Mouse (Mus musculus): ENCODE measurements at regions not wholly inside any gene's neighbourhood (a gene's known extent, or its start where the extent isn't known, plus 50 kb on each side); places are given as distances from the start of the nearest gene placed in this dataset.

DNA sequence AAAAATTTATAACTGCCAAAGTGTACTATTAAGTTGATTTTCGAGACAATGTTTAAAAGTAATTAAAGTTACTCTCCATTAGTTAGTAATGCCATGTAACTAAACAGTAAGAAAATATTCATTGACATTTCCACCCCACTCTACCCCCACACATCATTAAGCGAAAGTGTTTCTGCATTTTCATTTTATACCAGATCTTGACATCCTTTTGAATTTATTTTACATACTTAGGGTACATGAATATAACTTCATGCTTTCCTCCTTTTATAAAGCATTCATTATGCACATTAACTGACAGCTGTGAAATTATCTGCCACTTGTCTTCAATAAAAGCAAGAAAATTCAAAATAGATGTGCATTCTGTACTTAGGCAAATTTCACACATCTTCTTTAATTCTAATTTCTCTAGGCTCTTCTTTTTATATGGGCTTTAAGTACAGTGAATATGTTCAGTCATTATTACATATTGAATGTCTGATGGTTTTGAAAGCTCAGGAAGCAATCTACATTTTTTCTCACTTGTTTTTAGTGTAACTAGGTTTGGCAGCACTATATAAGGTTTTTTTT lies 526.5 kb downstream of the Epha5 start:
- Histone ChIP-seq H3K4me2 (replicated peaks) (no peak overlapping the region), H3K9ac (no peak overlapping the region), H3K4me1 (no peaks in the 10 kb centered on the region), H3K9me3 (replicated peaks) (no peaks in the 10 kb centered on the region), H3K27ac (no peak overlapping the region), H3K36me3 (no peaks in the 10 kb centered on the region), H3K4me3 (no peak overlapping the region), H3K27me3 (no peaks in the 10 kb centered on the region)
- 73% methylated on average over 2 of the region's 2 CpGs for WGBS
- ATAC-seq (ENCODE audit: low FRiP score): no peak

GRCm38 (mm10) chr5:83872052-83872451 lies 517.1 kb upstream of the Tecrl start:
- Histone ChIP-seq H3K4me2 (replicated peaks) (no peak overlapping the region), H3K27ac (no peak overlapping the region), H3K9me3 (replicated peaks) (no peaks in the 10 kb centered on the region), H3K27me3 (no peaks in the 10 kb centered on the region), H3K4me3 (no peak overlapping the region), H3K4me1 (no peaks in the 10 kb centered on the region), H3K36me3 (no peaks in the 10 kb centered on the region), H3K9ac (no peak overlapping the region)
- WGBS: 55% methylated on average over 1 of the region's 1 CpGs
- ATAC-seq (ENCODE audit: low FRiP score): no peak

DNA sequence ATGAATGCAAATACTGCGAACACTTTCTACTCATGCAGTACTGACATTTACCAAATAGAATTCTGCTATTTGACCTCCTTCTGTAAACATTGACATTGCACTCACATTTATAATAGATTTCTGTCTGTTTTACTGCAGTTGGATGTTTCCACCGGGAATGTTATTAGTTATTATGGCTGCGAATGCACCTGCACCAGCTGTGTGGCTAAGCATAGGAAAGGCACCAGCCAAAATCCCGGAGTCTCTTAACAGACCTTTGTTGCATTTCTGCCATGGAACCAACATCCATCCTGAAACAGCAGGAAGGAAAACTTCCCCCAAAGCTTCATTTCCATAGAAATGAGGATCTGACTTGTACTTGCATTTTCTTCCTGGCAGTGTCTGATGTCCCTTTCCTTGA lies 513.4 kb upstream of the Tecrl start:
- no peaks in the 10 kb centered on the region for H3K27me3 ChIP-seq
- 78% methylated on average over 4 of the region's 4 CpGs for WGBS
- H3K4me3 ChIP-seq: no peak overlapping the region
- H3K4me1 ChIP-seq: no peaks in the 10 kb centered on the region
- H3K9ac ChIP-seq: no peak overlapping the region
- no peak for ATAC-seq (ENCODE audit: low FRiP score)
- no peaks in the 10 kb centered on the region for H3K36me3 ChIP-seq
- no peaks in the 10 kb centered on the region for H3K9me3 ChIP-seq (replicated peaks)
- no peak overlapping the region for H3K27ac ChIP-seq
- H3K4me2 ChIP-seq (replicated peaks): no peak overlapping the region

DNA sequence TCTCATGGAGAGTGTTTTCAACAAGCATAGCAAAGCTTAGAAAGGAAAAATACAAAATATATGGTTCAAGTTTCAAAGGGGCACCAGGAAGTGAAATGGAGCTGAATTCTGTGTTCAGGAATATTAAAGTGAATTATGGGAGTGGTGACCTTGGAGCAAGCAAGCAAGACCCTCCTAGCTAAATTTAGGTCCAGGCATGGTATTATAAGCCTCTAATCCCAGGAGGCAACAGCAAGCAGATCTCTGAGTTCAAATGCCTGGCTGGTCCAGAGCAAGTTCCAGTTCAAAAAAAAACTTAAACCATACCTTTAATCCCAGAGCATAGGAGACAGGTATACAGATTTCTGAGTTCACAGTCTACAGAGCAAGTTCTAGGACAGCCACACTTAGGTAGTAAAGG lies 506.7 kb upstream of the Tecrl start:
- Histone ChIP-seq H3K27ac (no peak overlapping the region), H3K4me1 (no peaks in the 10 kb centered on the region), H3K27me3 (no peaks in the 10 kb centered on the region), H3K4me3 (no peak overlapping the region), H3K36me3 (no peaks in the 10 kb centered on the region), H3K9ac (no peak overlapping the region), H3K9me3 (replicated peaks) (no peaks in the 10 kb centered on the region), H3K4me2 (replicated peaks) (no peak overlapping the region)
- no peak for ATAC-seq (ENCODE audit: low FRiP score)

DNA sequence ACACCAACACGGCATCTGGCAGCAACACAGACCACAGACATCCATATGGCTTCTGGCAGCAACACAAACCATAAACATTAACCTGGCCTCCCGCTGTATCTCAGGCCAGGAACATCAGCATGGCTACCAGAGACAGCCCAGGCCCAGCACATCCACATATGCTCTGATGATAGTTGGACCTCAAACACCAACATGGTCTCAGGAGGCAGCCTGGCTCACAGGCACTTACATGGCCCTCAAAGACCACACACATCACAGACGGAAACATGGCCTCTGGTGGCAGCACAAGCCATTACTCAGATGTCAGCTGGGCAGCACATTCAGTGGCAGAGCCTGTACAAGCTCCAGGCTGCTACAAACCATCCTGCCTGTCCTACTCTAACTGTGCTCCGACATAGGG lies 497.0 kb upstream of the Tecrl start:
- Histone ChIP-seq H3K36me3 (no peaks in the 10 kb centered on the region), H3K4me2 (replicated peaks) (no peak overlapping the region), H3K9me3 (replicated peaks) (no peaks in the 10 kb centered on the region), H3K27ac (no peak overlapping the region), H3K9ac (no peak overlapping the region), H3K4me1 (no peaks in the 10 kb centered on the region), H3K27me3 (no peaks in the 10 kb centered on the region), H3K4me3 (no peak overlapping the region)
- WGBS: 84% methylated on average over 4 of the region's 4 CpGs
- no peak for ATAC-seq (ENCODE audit: low FRiP score)

DNA sequence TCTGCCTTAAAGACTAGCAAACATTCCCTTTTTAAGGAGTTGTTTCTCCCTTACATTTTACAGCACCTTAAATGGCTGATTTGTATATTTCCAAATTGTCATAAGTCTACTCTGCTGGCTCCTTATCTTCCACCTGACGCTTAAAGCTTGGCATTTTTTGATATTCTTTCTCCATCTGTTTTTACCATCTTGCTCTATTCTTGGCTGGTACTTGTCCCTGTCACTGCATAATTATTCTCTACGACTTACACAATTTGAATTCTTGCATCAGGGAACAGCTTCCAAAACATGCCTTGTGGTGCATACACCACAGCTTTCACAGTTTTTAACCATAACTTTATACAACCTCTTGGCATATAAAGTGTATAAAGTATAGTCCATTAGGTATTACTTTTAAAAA lies 471.6 kb upstream of the Tecrl start:
- H3K4me2 ChIP-seq (replicated peaks): no peak overlapping the region
- no peaks in the 10 kb centered on the region for H3K27me3 ChIP-seq
- no peaks in the 10 kb centered on the region for H3K9me3 ChIP-seq (replicated peaks)
- no peak for ATAC-seq (ENCODE audit: low FRiP score)
- 89% methylated on average over 2 of the region's 2 CpGs for WGBS
- no peak overlapping the region for H3K27ac ChIP-seq
- no peaks in the 10 kb centered on the region for H3K4me1 ChIP-seq
- H3K4me3 ChIP-seq: no peak overlapping the region
- no peaks in the 10 kb centered on the region for H3K36me3 ChIP-seq
- no peak overlapping the region for H3K9ac ChIP-seq

DNA sequence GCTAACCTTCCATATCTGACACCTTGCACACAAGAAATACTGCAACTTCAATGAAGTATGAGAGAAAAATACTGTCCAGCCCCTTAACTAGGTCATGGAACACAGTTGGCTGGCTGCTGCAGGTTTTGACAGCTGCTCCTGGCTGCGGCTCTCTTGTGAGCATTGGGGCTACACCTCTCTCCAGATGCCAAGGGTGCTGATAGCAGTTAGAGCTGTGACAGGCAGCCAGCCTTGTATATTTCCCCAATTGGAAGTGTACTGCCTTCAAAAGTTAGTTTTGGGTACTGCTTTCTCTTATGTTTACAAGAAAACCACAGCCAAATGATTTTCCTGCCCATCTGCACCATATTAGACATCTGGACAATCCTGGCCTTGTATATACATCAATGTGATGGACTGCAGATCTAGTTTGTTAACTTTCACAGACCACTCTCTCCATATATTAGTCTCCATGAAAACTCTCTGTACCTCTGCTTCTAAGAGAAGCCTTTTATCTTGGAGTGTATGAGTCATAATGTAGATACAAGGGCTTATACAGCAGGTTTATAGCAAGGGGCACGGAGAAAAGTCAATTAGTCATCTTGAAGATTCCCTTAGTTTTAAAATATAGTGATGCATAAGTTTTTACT lies 470.0 kb upstream of the Tecrl start:
- Histone ChIP-seq H3K9ac (no peak overlapping the region), H3K4me3 (no peak overlapping the region), H3K27me3 (no peaks in the 10 kb centered on the region), H3K9me3 (replicated peaks) (no peaks in the 10 kb centered on the region), H3K4me1 (no peaks in the 10 kb centered on the region), H3K4me2 (replicated peaks) (no peak overlapping the region), H3K27ac (no peak overlapping the region), H3K36me3 (no peaks in the 10 kb centered on the region)
- 83% methylated on average over 2 of the region's 2 CpGs for WGBS
- no peak for ATAC-seq (ENCODE audit: low FRiP score)

GRCm38 (mm10) chr5:83811309-83811708 lies 456.3 kb upstream of the Tecrl start:
- H3K36me3 ChIP-seq: no peaks in the 10 kb centered on the region
- H3K27me3 ChIP-seq: no peaks in the 10 kb centered on the region
- H3K4me2 ChIP-seq (replicated peaks): no peak overlapping the region
- no peak overlapping the region for H3K27ac ChIP-seq
- H3K9ac ChIP-seq: no peak overlapping the region
- H3K4me3 ChIP-seq: no peak overlapping the region
- no peak for ATAC-seq (ENCODE audit: low FRiP score)
- no peaks in the 10 kb centered on the region for H3K9me3 ChIP-seq (replicated peaks)
- no peaks in the 10 kb centered on the region for H3K4me1 ChIP-seq
- 91% methylated on average over 2 of the region's 2 CpGs for WGBS

GRCm38 (mm10) chr5:83800028-83800427 lies 445.0 kb upstream of the Tecrl start:
- H3K9ac ChIP-seq: no peak overlapping the region
- H3K4me3 ChIP-seq: no peak overlapping the region
- H3K27ac ChIP-seq: no peak overlapping the region
- no peaks in the 10 kb centered on the region for H3K36me3 ChIP-seq
- no peaks in the 10 kb centered on the region for H3K9me3 ChIP-seq (replicated peaks)
- no peak overlapping the region for H3K4me2 ChIP-seq (replicated peaks)
- WGBS: 78% methylated on average over 3 of the region's 3 CpGs
- no peaks in the 10 kb centered on the region for H3K4me1 ChIP-seq
- no peaks in the 10 kb centered on the region for H3K27me3 ChIP-seq
- ATAC-seq (ENCODE audit: low FRiP score): no peak

GRCm38 (mm10) chr5:83780419-83780818 lies 425.4 kb upstream of the Tecrl start:
- H3K27me3 ChIP-seq: no peaks in the 10 kb centered on the region
- no peak overlapping the region for H3K9ac ChIP-seq
- ATAC-seq (ENCODE audit: low FRiP score): no peak
- no peak overlapping the region for H3K4me2 ChIP-seq (replicated peaks)
- H3K36me3 ChIP-seq: no peaks in the 10 kb centered on the region
- WGBS: 22% methylated on average over 1 of the region's 1 CpGs
- H3K9me3 ChIP-seq (replicated peaks): no peaks in the 10 kb centered on the region
- H3K4me1 ChIP-seq: no peaks in the 10 kb centered on the region
- no peak overlapping the region for H3K27ac ChIP-seq
- no peak overlapping the region for H3K4me3 ChIP-seq

DNA sequence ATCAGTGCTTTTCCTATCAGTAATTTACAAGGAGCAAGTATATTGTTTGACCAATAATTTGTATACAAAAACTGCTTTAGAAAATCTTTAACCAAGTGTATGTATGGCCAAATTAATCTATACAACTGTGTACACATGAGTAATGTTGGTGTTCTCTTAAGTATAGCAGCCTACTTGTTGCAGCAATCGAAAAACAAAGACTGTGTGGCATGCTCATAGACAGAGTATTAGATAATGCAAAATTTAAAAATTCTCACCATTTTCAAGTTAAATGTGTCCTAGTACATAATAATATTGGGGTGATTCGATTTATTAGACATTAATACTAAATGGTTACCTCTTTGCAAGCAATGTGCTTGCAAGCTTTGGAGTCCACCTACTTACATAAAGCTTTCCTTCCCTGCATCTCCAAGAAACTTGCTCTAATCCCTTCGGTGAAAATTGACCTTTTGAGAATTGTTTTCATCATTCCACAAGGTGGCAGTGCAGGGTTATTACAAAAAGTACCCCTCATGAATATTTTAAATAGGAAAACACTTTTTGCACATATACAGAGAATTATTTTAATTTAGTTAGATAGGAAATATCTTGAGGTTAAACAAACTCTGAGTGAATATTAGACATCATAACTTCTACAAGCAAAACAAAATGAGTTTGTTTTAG lies 423.4 kb upstream of the Tecrl start:
- Histone ChIP-seq H3K36me3 (no peaks in the 10 kb centered on the region), H3K4me3 (no peak overlapping the region), H3K27me3 (no peaks in the 10 kb centered on the region), H3K9me3 (replicated peaks) (no peaks in the 10 kb centered on the region), H3K4me1 (no peaks in the 10 kb centered on the region), H3K4me2 (replicated peaks) (no peak overlapping the region), H3K9ac (no peak overlapping the region), H3K27ac (no peak overlapping the region)
- ATAC-seq (ENCODE audit: low FRiP score): no peak
- WGBS: 30% methylated on average over 3 of the region's 3 CpGs

GRCm38 (mm10) chr5:83741913-83742312 lies 386.9 kb upstream of the Tecrl start:
- Histone ChIP-seq H3K27me3 (no peaks in the 10 kb centered on the region), H3K4me1 (no peaks in the 10 kb centered on the region), H3K9ac (no peak overlapping the region), H3K4me2 (replicated peaks) (no peak overlapping the region), H3K27ac (no peak overlapping the region), H3K4me3 (no peak overlapping the region), H3K36me3 (no peaks in the 10 kb centered on the region), H3K9me3 (replicated peaks) (no peaks in the 10 kb centered on the region)
- no peak for ATAC-seq (ENCODE audit: low FRiP score)
- WGBS: 83% methylated on average over 3 of the region's 3 CpGs

GRCm38 (mm10) chr5:83695383-83695782 lies 340.4 kb upstream of the Tecrl start:
- WGBS: 49% methylated on average over 1 of the region's 1 CpGs
- Histone ChIP-seq H3K27ac (no peak overlapping the region), H3K4me3 (no peak overlapping the region), H3K36me3 (no peaks in the 10 kb centered on the region), H3K4me1 (no peaks in the 10 kb centered on the region), H3K4me2 (replicated peaks) (no peak overlapping the region), H3K27me3 (no peaks in the 10 kb centered on the region), H3K9me3 (replicated peaks) (no peaks in the 10 kb centered on the region), H3K9ac (no peak overlapping the region)
- ATAC-seq (ENCODE audit: low FRiP score): peak; percentile 76

All from hindbrain, embryonic 12.5 days (tissue).